In genomic region chr10:69656321-69656720, GRCm38 (mm10) we compare ENCODE assay signal across 7 mouse cellular contexts.
DNase-seq lines count a peak whose midpoint lies in the region; ATAC-seq lines count a peak whose summit lies in the region.

No protein-coding gene starts in this region.

- peak; percentile 85 for DNase-seq in midbrain, embryonic 14.5 days
- peak; percentile 70 for DNase-seq in R1 (ENCODE audit: low read depth, low spot score)
- DNase-seq in cerebellum, postnatal 10 days = peak; percentile 79 to 88
- DNase-seq in left cerebral cortex, postnatal 14 days (ENCODE audit: low spot score in 2 of 2) = peak; percentile 75 to 82
- peak; percentile 30 for DNase-seq in ovary, postnatal 36 days (ENCODE audit: low spot score)

- no peak overlapping the region for H3K9ac ChIP-seq in midbrain, embryonic 14.5 days (replicated peaks; ENCODE audit: low read length)
- H3K9ac ChIP-seq in midbrain, embryonic 13.5 days (replicated peaks) = no peak overlapping the region

- H3K36me3 ChIP-seq in midbrain, embryonic 14.5 days (ENCODE audit: control insufficient read depth, insufficient read depth, low read length) = no peaks in the 10 kb centered on the region
- H3K36me3 ChIP-seq in midbrain, embryonic 13.5 days = no peaks in the 10 kb centered on the region

- H3K4me3 ChIP-seq in midbrain, embryonic 14.5 days (replicated peaks; ENCODE audit: low read depth, low read length) = no peak overlapping the region
- no peak overlapping the region for H3K4me3 ChIP-seq in midbrain, embryonic 13.5 days (replicated peaks)

- 15% methylated on average over 3 of the region's 3 CpGs for WGBS in midbrain, embryonic 14.5 days
- WGBS in midbrain, embryonic 13.5 days = 21% methylated on average over 3 of the region's 3 CpGs

- no peak overlapping the region for H3K4me2 ChIP-seq in midbrain, embryonic 14.5 days (ENCODE audit: low read length)
- H3K4me2 ChIP-seq in midbrain, embryonic 13.5 days (replicated peaks) = no peak overlapping the region

- peaks cover 21% of the 10 kb centered on the region for H3K4me1 ChIP-seq in midbrain, embryonic 14.5 days (ENCODE audit: control insufficient read depth, insufficient read depth, low read length)
- H3K4me1 ChIP-seq in midbrain, embryonic 13.5 days (replicated peaks) = peaks cover 46% of the 10 kb centered on the region

- H3K9me3 ChIP-seq in midbrain, embryonic 14.5 days (ENCODE audit: control insufficient read depth, low read length) = no peaks in the 10 kb centered on the region
- H3K9me3 ChIP-seq in midbrain, embryonic 13.5 days = no peaks in the 10 kb centered on the region

- peak; percentile 63; the same call in 1 of the 2 replicates for ATAC-seq in midbrain, embryonic 14.5 days (ENCODE audit: low FRiP score, low TSS enrichment)
- no peak for ATAC-seq in midbrain, embryonic 13.5 days
- peak; percentile 67 for ATAC-seq in granulocyte monocyte progenitor cell, adult 5-6 weeks (replicated peaks; ENCODE audit: poor library complexity, severe bottlenecking)

- no peak overlapping the region for H3K27ac ChIP-seq in midbrain, embryonic 14.5 days (replicated peaks; ENCODE audit: low read depth, low read length)
- no peak overlapping the region for H3K27ac ChIP-seq in midbrain, embryonic 13.5 days

- no peaks in the 10 kb centered on the region for H3K27me3 ChIP-seq in midbrain, embryonic 14.5 days (ENCODE audit: control insufficient read depth, insufficient read depth, low read length)
- no peaks in the 10 kb centered on the region for H3K27me3 ChIP-seq in midbrain, embryonic 13.5 days

- intact Hi-C loops in left cerebral cortex, postnatal 14 days (cut with DNase I) = loop anchor here (10.0 kb wide), 1 partner anchor 292 kb away; no protein-coding TSS in a partner anchor

Comparison
In these comparisons a context has a peak if more than half of its experiments do, and no peak if none do; other contexts are left out.
1. DNase-seq: peak in every context shown above with its lines; median percentile 85 in midbrain, embryonic 14.5 days; 84 in cerebellum, postnatal 10 days; 78 in left cerebral cortex, postnatal 14 days; 70 in R1; 30 in ovary, postnatal 36 days.